Mouse (Mus musculus) lung, postnatal 0 days (tissue): Measurements from ENCODE around the gene B4gat1. TPM values are rescaled to one million over a fixed set of nuclear protein-coding genes. Genes with fewer than 3 reads are reported as not detected.

Source experiments
- ATAC-seq: fragments of 200-750 bp; cut with Nextera tagmentation; 2 replicates; pipeline ENCODE4 v1.8.0; 2017; ENCODE audit warnings: moderate library complexity
- DNase-seq: peaks from one replicate; pipeline ENCODE4 v3.0.0-alpha.2; 2016; ENCODE audit warnings: low spot score
- H3K27ac ChIP-seq: fragments of 300-500 bp; sonication (generic); 2 replicates; pipeline ENCODE4 v1.5.1; 2014; ENCODE audit warnings: antibody characterized with exemption, mild to moderate bottlenecking, low read length, mixed read lengths
- H3K27me3 ChIP-seq: fragments of 300-500 bp; sonication (generic); replicated peaks from 2 replicates; pipeline ENCODE4 v1.6.1; 2014; ENCODE audit warnings: low read length, mixed read lengths; ENCODE audit not compliant: insufficient read depth
- H3K36me3 ChIP-seq: fragments of 300-500 bp; sonication (generic); 2 replicates; pipeline ENCODE4 v1.6.1; 2014; ENCODE audit warnings: low read length, mixed read lengths; ENCODE audit not compliant: insufficient read depth
- H3K4me1 ChIP-seq: fragments of 300-500 bp; sonication (generic); 2 replicates; pipeline ENCODE4 v1.6.1; 2014; ENCODE audit warnings: antibody characterized with exemption, low read depth, low read length, mixed read lengths; ENCODE audit not compliant: insufficient read depth
- H3K4me2 ChIP-seq: fragments of 300-500 bp; sonication (generic); replicated peaks from 2 replicates; pipeline ENCODE4 v1.6.1; 2014; ENCODE audit warnings: low read depth, mild to moderate bottlenecking, low read length, moderate library complexity, mixed read lengths
- H3K4me3 ChIP-seq: fragments of 300-500 bp; sonication (generic); 2 replicates; pipeline ENCODE4 v1.5.1; 2014; ENCODE audit warnings: low read depth, low read length
- H3K9ac ChIP-seq: fragments of 300-500 bp; sonication (generic); replicated peaks from 2 replicates; pipeline ENCODE4 v1.6.1; 2014; ENCODE audit warnings: low read depth, mild to moderate bottlenecking
- H3K9me3 ChIP-seq: fragments of 300-500 bp; sonication (generic); 2 replicates; pipeline ENCODE4 v1.6.1; 2016; ENCODE audit warnings: low read length, mixed read lengths
- CTCF ChIP-seq: IDR thresholded peaks from 2 replicates; pipeline ENCODE4 v1.5.1; 2016; ENCODE audit warnings: antibody characterized with exemption, mild to moderate bottlenecking
- EP300 ChIP-seq: IDR thresholded peaks from 2 replicates; pipeline ENCODE4 v1.6.1; 2016; ENCODE audit warnings: antibody characterized with exemption, mild to moderate bottlenecking, control low read depth
- WGBS: fragments of 180-500 bp; shearing (Covaris S2); extraction: QIAGEN DNeasy Blood & Tissue Kit; methylation state at CpG from one replicate; pipeline ENCODE4 v1.1.7; 2014; 5-methylcytosine and 5-hydroxymethylcytosine counted together
- polyA plus RNA-seq: library from polyadenylated mRNA; unstranded; fragments of >200 nt; fragmentation: Nextera tagmentation; extraction: Ambion mirVana; gene quantifications from 2 replicates; pipeline ENCODE4 v1.2.1, GENCODE M21; 2015

The B4gat1 gene
- polyA plus RNA-seq, 1 experiment from 2014 or later: 33.8 TPM

GRCm38 (mm10) chr19:5039301-5040114, 882 bp downstream of the B4gat1 start:
- no peaks in the 10 kb centered on the region for H3K36me3 ChIP-seq
- 12% methylated on average over 41 of the region's 41 CpGs for WGBS
- H3K27ac ChIP-seq: no peak overlapping the region
- peaks cover 4% of the 10 kb centered on the region for H3K4me1 ChIP-seq
- H3K9me3 ChIP-seq: no peaks in the 10 kb centered on the region
- peak overlapping the region; percentile 83 for H3K9ac ChIP-seq
- peak overlapping the region; percentile 77 for H3K4me2 ChIP-seq
- peak overlapping the region; percentile 67 for H3K4me3 ChIP-seq
- ATAC-seq (peak; percentile 11; the same call in 1 of the 2 replicates), DNase-seq (no peak)
- TF ChIP-seq EP300 (no peak), CTCF (no peak)
- no peaks in the 10 kb centered on the region for H3K27me3 ChIP-seq

DNA sequence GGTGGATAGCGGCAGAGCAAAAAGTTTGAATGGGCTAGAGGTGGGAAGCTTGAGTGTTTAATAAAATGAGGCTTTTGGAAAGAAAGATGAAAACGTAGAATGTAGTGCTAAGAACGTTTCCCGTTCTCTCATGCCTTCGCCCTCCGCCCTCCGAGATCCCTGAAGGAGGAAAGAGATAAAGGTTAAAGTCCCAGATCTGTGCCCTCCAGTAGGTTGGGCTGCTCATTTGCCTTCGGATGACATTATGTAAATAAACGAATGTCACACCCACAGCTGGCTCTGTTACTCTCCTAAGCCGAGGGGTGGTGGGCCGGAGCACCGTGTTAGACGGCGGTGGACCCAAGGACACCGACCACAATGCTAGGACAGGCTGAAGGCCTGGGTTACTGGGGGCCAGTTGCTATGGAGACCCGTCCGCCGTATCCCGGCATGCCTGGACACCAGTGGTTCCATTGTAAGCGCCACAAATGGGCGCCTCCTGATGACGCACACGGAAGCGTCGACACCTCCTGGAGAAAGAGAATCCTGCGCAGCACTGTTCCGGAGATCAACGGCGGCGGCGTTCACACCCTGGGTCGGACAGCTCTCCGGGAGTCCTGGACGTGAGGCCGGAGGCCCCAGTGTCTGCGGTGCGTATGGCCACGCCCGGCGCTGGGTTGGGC, 2.4 kb downstream of the B4gat1 start, which contains the start of gene Brms1:
Brms1 (plus strand) TSS at position 493 of the 662 bp plus-strand sequence.
- H3K4me2 ChIP-seq: peak within 1 kb of the TSS; percentile 79
- H3K4me1 ChIP-seq: peaks cover 4% of the 10 kb centered on the region
- TF ChIP-seq CTCF (no peak), EP300 (no peak)
- H3K9me3 ChIP-seq: no peaks in the 10 kb centered on the region
- peak; percentile 89 for ATAC-seq
- 3% methylated on average over 40 of the region's 40 CpGs for WGBS
- H3K9ac ChIP-seq: peak within 1 kb of the TSS; percentile 72
- DNase-seq: peak; percentile 96
- no peaks in the 10 kb centered on the region for H3K27me3 ChIP-seq
- peak within 1 kb of the TSS; percentile 85 for H3K27ac ChIP-seq
- H3K36me3 ChIP-seq: no peaks in the 10 kb centered on the region
- H3K4me3 ChIP-seq: peak within 1 kb of the TSS; percentile 84

DNA sequence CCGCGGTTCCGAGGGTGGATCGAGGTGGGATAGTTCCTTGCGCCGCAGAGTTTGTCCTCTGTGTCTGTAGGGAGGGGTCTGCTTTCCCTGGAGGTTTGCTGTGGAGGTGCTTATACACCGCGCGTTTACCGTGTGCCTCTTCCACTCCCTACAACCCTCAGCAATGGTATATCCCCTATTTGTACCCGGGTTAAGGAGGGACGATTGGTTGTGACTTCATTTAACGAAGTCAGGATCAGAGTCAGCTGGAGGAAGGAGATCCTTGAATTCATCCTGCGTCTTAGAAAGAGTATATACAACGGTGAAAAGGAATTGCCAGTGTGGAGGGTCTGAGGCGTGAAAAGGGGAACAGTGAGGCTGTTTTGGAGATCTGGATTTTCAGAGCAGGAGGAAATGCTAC, 3.0 kb downstream of the B4gat1 start:
- Histone ChIP-seq H3K4me3 (peak overlapping the region; percentile 84), H3K36me3 (no peaks in the 10 kb centered on the region), H3K27me3 (no peaks in the 10 kb centered on the region), H3K27ac (peak overlapping the region; percentile 85), H3K9ac (peak overlapping the region; percentile 72), H3K4me1 (peaks cover 4% of the 10 kb centered on the region), H3K4me2 (peak overlapping the region; percentile 79), H3K9me3 (no peaks in the 10 kb centered on the region)
- TF ChIP-seq CTCF: no peak
- TF ChIP-seq EP300: no peak
- DNase-seq (no peak), ATAC-seq (no peak)
- WGBS: under 1% methylated on average over 16 of the region's 16 CpGs

DNA sequence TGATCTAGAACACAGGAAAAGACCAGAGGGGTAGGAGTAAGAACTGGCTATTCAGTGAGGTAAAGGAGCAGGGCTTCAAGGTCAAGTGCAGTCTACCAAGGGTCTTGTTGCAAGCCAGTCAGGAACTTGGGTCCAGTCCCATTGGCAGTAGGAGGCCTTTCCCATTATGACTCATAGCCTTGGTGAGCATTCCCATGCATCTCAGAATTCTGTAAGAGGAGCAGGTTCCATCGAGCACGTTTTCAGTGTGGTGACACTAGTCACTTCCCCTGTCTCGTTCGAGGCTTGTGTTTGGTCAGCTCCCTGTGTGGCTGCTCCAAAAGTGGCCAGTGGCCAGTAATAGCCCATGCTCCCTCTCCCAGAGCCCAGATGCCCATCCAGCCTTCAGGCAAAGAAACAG, 6.9 kb downstream of the B4gat1 start:
- WGBS: 67% methylated on average over 4 of the region's 4 CpGs
- no peak for ATAC-seq
- peaks cover 13% of the 10 kb centered on the region; the same call in 1 of the 2 replicates for H3K36me3 ChIP-seq

GRCm38 (mm10) chr19:5048138-5049056, 9.8 kb downstream of the B4gat1 start:
- no peak for ATAC-seq
- Histone ChIP-seq H3K4me2 (no peak overlapping the region), H3K4me1 (no peaks in the 10 kb centered on the region), H3K27me3 (no peaks in the 10 kb centered on the region), H3K9ac (no peak overlapping the region), H3K36me3 (peaks cover 13% of the 10 kb centered on the region; the same call in 1 of the 2 replicates), H3K27ac (no peak overlapping the region), H3K4me3 (no peak overlapping the region), H3K9me3 (no peaks in the 10 kb centered on the region)
- TF ChIP-seq EP300: no peak
- TF ChIP-seq CTCF: peak; percentile 16; the same call in 1 of the 2 replicates
- DNase-seq: no peak
- WGBS: 81% methylated on average over 14 of the region's 14 CpGs

More for the DNA sequence above, 6.9 kb downstream of the B4gat1 start:
- H3K9ac ChIP-seq: no peak overlapping the region
- H3K4me3 ChIP-seq: no peak overlapping the region
- no peak overlapping the region for H3K4me2 ChIP-seq
- no peak for TF ChIP-seq CTCF
- TF ChIP-seq EP300: no peak
- peaks cover under 1% of the 10 kb centered on the region; the same call in 1 of the 2 replicates for H3K4me1 ChIP-seq
- no peak overlapping the region for H3K27ac ChIP-seq
- no peaks in the 10 kb centered on the region for H3K9me3 ChIP-seq
- H3K27me3 ChIP-seq: no peaks in the 10 kb centered on the region
- DNase-seq: no peak

DNA sequence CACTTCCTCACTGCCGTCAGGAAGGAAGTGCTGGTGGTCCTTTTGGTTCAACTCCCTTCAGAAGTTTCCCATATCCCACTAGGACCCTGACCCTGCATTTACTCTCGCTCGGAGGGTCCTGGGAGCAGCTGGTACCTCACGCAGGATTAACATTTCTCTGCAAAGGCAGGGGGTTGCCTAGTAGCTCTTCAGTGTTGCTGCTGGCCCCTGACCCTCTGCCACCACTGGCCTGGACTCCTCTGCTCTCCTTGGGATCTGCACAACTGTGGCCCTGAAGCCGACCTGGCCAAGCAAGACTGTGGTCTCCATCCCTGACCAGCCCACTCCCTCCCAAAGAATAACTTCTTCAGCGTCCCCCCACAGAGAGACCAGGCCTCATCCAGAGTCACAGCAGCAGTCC, 10.7 kb downstream of the B4gat1 start:
- Histone ChIP-seq H3K4me1 (no peaks in the 10 kb centered on the region), H3K36me3 (peaks cover 13% of the 10 kb centered on the region; the same call in 1 of the 2 replicates), H3K9ac (no peak overlapping the region), H3K27me3 (no peaks in the 10 kb centered on the region), H3K27ac (no peak overlapping the region), H3K9me3 (no peaks in the 10 kb centered on the region), H3K4me2 (no peak overlapping the region), H3K4me3 (no peak overlapping the region)
- TF ChIP-seq EP300: no peak
- TF ChIP-seq CTCF: no peak
- ATAC-seq: no peak
- 84% methylated on average over 6 of the region's 6 CpGs for WGBS
- DNase-seq: no peak
